Mouse (Mus musculus) lung, postnatal 0 days (tissue): ENCODE data around the gene 4930519P11Rik. TPM values are rescaled to one million over a fixed set of nuclear protein-coding genes. Genes with fewer than 3 reads are reported as not detected.

Experiments used
- ATAC-seq: fragments of 200-750 bp; cut with Nextera tagmentation; 2 replicates; pipeline ENCODE4 v1.8.0; 2017; ENCODE audit warnings: moderate library complexity
- DNase-seq: peaks from one replicate; pipeline ENCODE4 v3.0.0-alpha.2; 2016; ENCODE audit warnings: low spot score
- H3K27ac ChIP-seq: fragments of 300-500 bp; sonication (generic); 2 replicates; pipeline ENCODE4 v1.5.1; 2014; ENCODE audit warnings: antibody characterized with exemption, mild to moderate bottlenecking, low read length, mixed read lengths
- H3K27me3 ChIP-seq: fragments of 300-500 bp; sonication (generic); replicated peaks from 2 replicates; pipeline ENCODE4 v1.6.1; 2014; ENCODE audit warnings: low read length, mixed read lengths; ENCODE audit not compliant: insufficient read depth
- H3K36me3 ChIP-seq: fragments of 300-500 bp; sonication (generic); 2 replicates; pipeline ENCODE4 v1.6.1; 2014; ENCODE audit warnings: low read length, mixed read lengths; ENCODE audit not compliant: insufficient read depth
- H3K4me1 ChIP-seq: fragments of 300-500 bp; sonication (generic); 2 replicates; pipeline ENCODE4 v1.6.1; 2014; ENCODE audit warnings: antibody characterized with exemption, low read depth, low read length, mixed read lengths; ENCODE audit not compliant: insufficient read depth
- H3K4me2 ChIP-seq: fragments of 300-500 bp; sonication (generic); replicated peaks from 2 replicates; pipeline ENCODE4 v1.6.1; 2014; ENCODE audit warnings: low read depth, mild to moderate bottlenecking, low read length, moderate library complexity, mixed read lengths
- H3K4me3 ChIP-seq: fragments of 300-500 bp; sonication (generic); 2 replicates; pipeline ENCODE4 v1.5.1; 2014; ENCODE audit warnings: low read depth, low read length
- H3K9ac ChIP-seq: fragments of 300-500 bp; sonication (generic); replicated peaks from 2 replicates; pipeline ENCODE4 v1.6.1; 2014; ENCODE audit warnings: low read depth, mild to moderate bottlenecking
- H3K9me3 ChIP-seq: fragments of 300-500 bp; sonication (generic); 2 replicates; pipeline ENCODE4 v1.6.1; 2016; ENCODE audit warnings: low read length, mixed read lengths
- CTCF ChIP-seq: IDR thresholded peaks from 2 replicates; pipeline ENCODE4 v1.5.1; 2016; ENCODE audit warnings: antibody characterized with exemption, mild to moderate bottlenecking
- EP300 ChIP-seq: IDR thresholded peaks from 2 replicates; pipeline ENCODE4 v1.6.1; 2016; ENCODE audit warnings: antibody characterized with exemption, mild to moderate bottlenecking, control low read depth
- WGBS: fragments of 180-500 bp; shearing (Covaris S2); extraction: QIAGEN DNeasy Blood & Tissue Kit; methylation state at CpG from one replicate; pipeline ENCODE4 v1.1.7; 2014; 5-methylcytosine and 5-hydroxymethylcytosine counted together
- polyA plus RNA-seq: library from polyadenylated mRNA; unstranded; fragments of >200 nt; fragmentation: Nextera tagmentation; extraction: Ambion mirVana; gene quantifications from 2 replicates; pipeline ENCODE4 v1.2.1, GENCODE M21; 2015

The 4930519P11Rik gene
- polyA plus RNA-seq, 1 experiment from 2014 or later, result 0.61 TPM

DNA sequence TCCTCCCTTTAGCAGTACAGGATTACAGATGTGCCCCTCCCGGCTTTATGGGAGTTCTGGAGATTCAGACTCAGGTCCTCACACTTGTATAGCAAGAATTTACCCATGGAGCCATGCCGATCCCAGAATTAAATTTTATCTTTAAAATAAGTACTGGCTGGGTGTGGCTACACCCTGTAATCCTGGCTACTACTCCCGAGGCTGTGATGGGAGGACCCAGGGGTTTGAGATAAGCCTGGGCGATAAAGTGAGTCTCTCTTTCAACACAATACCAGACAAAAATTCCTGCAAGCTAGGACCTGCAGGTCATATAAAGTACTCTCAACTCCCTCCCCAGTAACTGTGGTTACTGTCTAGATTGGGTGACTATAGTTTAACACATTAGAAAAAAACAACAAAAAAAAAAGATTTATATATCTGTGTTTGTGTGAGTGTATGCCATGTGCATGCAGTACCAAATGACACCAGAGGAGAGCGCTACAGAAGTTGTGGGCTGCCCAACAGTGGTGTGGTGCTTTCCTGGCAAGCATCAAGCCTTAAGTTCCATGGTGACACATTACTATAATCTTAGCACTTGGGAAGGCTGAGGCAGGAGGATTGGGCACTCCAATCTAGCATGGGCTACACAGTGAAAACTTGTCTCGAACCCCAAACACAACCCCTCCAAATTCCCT lies 29.6 kb upstream of the 4930519P11Rik start:
- H3K27ac ChIP-seq, result no peak overlapping the region; the same call in 1 of the 2 replicates
- WGBS, result 72% methylated on average over 6 of the region's 6 CpGs
- H3K4me3 ChIP-seq, result no peak overlapping the region
- ATAC-seq (no peak), DNase-seq (no peak)
- TF ChIP-seq EP300 (no peak), CTCF (peak; percentile 28)
- no peaks in the 10 kb centered on the region for H3K4me1 ChIP-seq
- no peak overlapping the region for H3K9ac ChIP-seq
- H3K27me3 ChIP-seq, result no peaks in the 10 kb centered on the region
- peaks cover 7% of the 10 kb centered on the region; the same call in 1 of the 2 replicates for H3K36me3 ChIP-seq
- peaks cover 3% of the 10 kb centered on the region; the same call in 1 of the 2 replicates for H3K9me3 ChIP-seq
- H3K4me2 ChIP-seq, result no peak overlapping the region

DNA sequence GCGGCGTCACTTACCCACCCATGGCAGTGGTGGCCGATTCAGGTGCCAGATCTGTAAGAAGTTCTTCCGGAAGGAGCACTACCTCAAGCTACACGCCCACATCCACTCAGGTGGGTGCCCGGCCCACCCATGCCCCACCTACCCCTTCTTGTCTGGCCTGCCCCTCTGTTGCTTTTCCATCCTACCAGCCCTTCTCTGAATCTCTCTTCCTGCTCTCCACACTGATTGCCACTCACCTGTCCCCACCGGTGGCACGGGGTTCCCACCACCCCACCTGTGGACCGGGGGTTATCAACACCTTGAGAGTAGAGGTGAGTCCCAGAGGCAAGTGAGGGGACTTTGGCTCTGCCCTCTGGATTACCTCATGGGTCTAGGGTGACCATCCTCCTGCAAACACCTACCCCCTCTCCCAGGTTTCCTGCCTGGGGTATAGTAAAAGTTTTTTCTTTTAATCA lies 28.8 kb upstream of the 4930519P11Rik start:
- H3K4me2 ChIP-seq, result no peak overlapping the region
- H3K27ac ChIP-seq, result no peak overlapping the region; the same call in 1 of the 2 replicates
- peak; percentile 49 for ATAC-seq
- H3K4me1 ChIP-seq, result no peaks in the 10 kb centered on the region
- TF ChIP-seq CTCF (no peak), EP300 (no peak)
- DNase-seq, result peak; percentile 59
- WGBS, result 70% methylated on average over 9 of the region's 9 CpGs
- peaks cover 8% of the 10 kb centered on the region; the same call in 1 of the 2 replicates for H3K36me3 ChIP-seq
- H3K27me3 ChIP-seq, result no peaks in the 10 kb centered on the region
- H3K4me3 ChIP-seq, result no peak overlapping the region
- H3K9me3 ChIP-seq, result peaks cover 3% of the 10 kb centered on the region; the same call in 1 of the 2 replicates
- no peak overlapping the region for H3K9ac ChIP-seq

GRCm38 (mm10) chr2:154641176-154641575 lies 27.9 kb upstream of the 4930519P11Rik start:
- H3K4me1 ChIP-seq, result no peaks in the 10 kb centered on the region
- peak overlapping the region; percentile 57 for H3K27ac ChIP-seq
- H3K4me2 ChIP-seq, result no peak overlapping the region
- no peaks in the 10 kb centered on the region for H3K27me3 ChIP-seq
- H3K9me3 ChIP-seq, result peaks cover 3% of the 10 kb centered on the region; the same call in 1 of the 2 replicates
- peaks cover 8% of the 10 kb centered on the region; the same call in 1 of the 2 replicates for H3K36me3 ChIP-seq
- no peak overlapping the region for H3K9ac ChIP-seq
- TF ChIP-seq CTCF (no peak), EP300 (no peak)
- ATAC-seq (peak; percentile 88), DNase-seq (peak; percentile 84)
- H3K4me3 ChIP-seq, result no peak overlapping the region
- WGBS, result 50% methylated on average over 8 of the region's 8 CpGs

GRCm38 (mm10) chr2:154639115-154639514 lies 25.9 kb upstream of the 4930519P11Rik start:
- peaks cover 3% of the 10 kb centered on the region; the same call in 1 of the 2 replicates for H3K9me3 ChIP-seq
- H3K4me1 ChIP-seq, result no peaks in the 10 kb centered on the region
- DNase-seq, result no peak
- H3K27ac ChIP-seq, result no peak overlapping the region
- TF ChIP-seq CTCF (no peak), EP300 (no peak)
- no peak overlapping the region for H3K4me3 ChIP-seq
- ATAC-seq, result no peak
- peaks cover 11% of the 10 kb centered on the region; the same call in 1 of the 2 replicates for H3K36me3 ChIP-seq
- WGBS, result 91% methylated on average over 4 of the region's 4 CpGs
- H3K9ac ChIP-seq, result no peak overlapping the region
- no peaks in the 10 kb centered on the region for H3K27me3 ChIP-seq
- H3K4me2 ChIP-seq, result no peak overlapping the region

DNA sequence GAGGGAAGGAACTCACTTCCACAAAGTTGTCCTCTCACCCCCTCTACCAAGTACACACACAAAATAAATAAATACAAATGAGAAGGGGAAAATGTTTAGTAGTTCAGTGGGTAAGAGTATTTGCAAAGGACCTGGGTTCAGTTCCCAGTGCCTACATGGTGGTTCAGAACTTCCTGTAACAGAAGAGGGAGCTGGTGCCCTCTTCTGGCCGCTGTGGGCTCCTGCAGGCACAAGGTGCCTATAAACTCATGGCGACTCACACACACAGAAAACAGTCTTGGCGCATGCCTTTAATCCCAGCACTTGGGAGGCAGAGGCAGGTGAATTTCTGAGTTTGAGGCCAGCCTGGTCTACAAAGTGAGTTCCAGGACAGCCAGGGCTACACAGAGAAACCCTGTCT lies 25.3 kb upstream of the 4930519P11Rik start:
- H3K4me1 ChIP-seq, result no peaks in the 10 kb centered on the region
- WGBS, result 98% methylated on average over 3 of the region's 3 CpGs
- no peak overlapping the region for H3K4me3 ChIP-seq
- H3K9me3 ChIP-seq, result peaks cover 3% of the 10 kb centered on the region; the same call in 1 of the 2 replicates
- peaks cover 11% of the 10 kb centered on the region; the same call in 1 of the 2 replicates for H3K36me3 ChIP-seq
- TF ChIP-seq CTCF, result peak; percentile 20; the same call in 1 of the 2 replicates
- no peak for TF ChIP-seq EP300
- H3K27me3 ChIP-seq, result no peaks in the 10 kb centered on the region
- no peak overlapping the region for H3K9ac ChIP-seq
- H3K27ac ChIP-seq, result no peak overlapping the region
- DNase-seq (no peak), ATAC-seq (no peak)
- H3K4me2 ChIP-seq, result no peak overlapping the region

DNA sequence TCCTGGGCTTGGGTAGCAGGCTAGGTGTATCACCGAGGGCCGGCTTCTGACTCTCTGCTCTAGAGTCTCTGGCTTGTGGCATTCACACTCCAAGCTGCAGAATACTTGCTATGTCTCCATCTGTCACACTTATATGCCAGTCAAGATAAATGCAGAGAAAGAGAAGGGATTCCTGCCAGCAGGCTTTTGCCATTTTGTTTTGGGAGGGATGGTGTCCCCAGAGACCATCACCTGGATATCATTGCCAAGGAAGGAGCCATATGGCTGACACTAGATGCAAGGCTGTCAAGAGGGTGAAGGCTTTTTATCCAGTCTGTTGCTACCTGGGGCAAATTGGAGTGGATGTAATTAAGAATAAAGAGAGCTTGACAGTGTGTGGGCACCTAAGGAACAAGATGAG lies 22.6 kb upstream of the 4930519P11Rik start:
- WGBS, result 100% methylated on average over 2 of the region's 2 CpGs
- DNase-seq, result no peak
- no peak overlapping the region for H3K9ac ChIP-seq
- no peak overlapping the region for H3K4me2 ChIP-seq
- H3K27ac ChIP-seq, result no peak overlapping the region
- peaks cover 11% of the 10 kb centered on the region; the same call in 1 of the 2 replicates for H3K36me3 ChIP-seq
- no peak overlapping the region for H3K4me3 ChIP-seq
- TF ChIP-seq EP300 (no peak), CTCF (no peak)
- no peaks in the 10 kb centered on the region for H3K27me3 ChIP-seq
- no peak for ATAC-seq
- no peaks in the 10 kb centered on the region for H3K4me1 ChIP-seq
- H3K9me3 ChIP-seq, result peaks cover 3% of the 10 kb centered on the region; the same call in 1 of the 2 replicates
